Mouse (Mus musculus) retina, postnatal 7 days (tissue): ENCODE measurements at regions not wholly inside any gene's neighbourhood (a gene's known extent, or its start where the extent isn't known, plus 50 kb on each side); places are given as distances from the start of the nearest gene placed in this dataset.

Experiments used
- DNase-seq: peaks from one replicate; pipeline ENCODE4 v3.0.0-alpha.2; 2012; ENCODE audit warnings: low read depth, low spot score

- DNase-seq = no peak
Measured at GRCm38 (mm10) chr2:131436149-131436548, 55.1 kb upstream of the Smox start.

DNA sequence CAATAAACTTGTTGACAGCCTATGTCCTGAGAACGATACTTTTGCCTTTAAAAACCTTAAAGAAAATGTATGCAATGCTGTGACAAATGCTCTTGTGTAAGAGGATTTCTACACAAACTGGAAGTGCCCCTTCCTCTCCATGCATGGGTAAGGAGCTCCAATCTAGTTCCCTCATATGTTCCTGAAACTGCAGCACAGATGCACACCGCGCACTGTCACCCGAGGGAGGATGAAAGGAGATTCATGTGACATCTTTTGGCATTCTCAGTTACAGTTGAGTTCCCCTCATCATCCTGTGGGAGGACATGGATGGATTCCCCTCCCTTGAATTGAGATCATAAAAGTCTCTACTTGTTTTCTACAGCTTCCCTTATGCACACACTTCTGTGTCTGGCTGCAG lies 60.8 kb upstream of the Smox start:
- no peak for DNase-seq

DNA sequence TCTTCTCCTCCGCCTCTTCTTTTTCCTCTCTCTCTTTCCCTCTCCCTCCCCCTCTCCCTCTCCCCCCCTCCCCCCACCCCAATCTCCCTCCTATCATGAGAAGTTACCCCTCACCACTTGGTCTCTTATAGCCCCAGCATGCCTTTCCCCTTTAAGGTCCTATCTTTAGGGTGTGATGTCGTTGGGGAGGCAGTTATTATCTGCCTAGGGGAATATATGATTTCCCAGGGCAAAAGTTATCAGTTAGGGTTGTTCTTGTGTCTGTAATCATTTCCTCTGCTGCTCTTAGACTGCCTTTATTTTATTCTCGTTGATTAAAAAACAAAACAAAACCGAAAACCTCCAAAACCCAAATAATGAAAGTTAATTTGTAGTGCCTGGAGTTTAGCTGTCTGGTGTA lies 63.2 kb upstream of the Smox start:
- no peak for DNase-seq

DNA sequence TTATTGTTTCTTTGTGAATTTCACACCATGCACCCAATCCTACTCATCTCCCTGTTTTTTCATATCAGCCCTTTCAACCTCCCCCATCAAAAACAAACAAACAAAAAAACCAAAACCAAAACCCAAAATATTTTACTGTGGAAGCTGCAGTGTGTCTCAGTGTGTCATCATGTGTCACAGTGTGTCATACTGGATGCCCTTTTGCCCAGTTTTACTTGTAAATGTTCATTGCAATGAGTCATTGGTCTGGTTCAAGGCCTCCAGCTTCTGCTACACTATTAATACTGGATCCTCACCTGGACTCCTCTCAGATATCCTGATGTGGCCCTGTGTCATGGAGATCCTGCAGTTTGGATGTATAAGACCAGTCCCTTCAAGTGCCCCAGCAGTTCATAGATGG lies 64.4 kb upstream of the Smox start:
- no peak for DNase-seq

- DNase-seq = no peak
Measured at GRCm38 (mm10) chr2:131423616-131424320, 67.5 kb upstream of the Smox start.

- peak; percentile 65 for DNase-seq
Measured at GRCm38 (mm10) chr2:131422907-131423445, 68.3 kb upstream of the Smox start.

DNA sequence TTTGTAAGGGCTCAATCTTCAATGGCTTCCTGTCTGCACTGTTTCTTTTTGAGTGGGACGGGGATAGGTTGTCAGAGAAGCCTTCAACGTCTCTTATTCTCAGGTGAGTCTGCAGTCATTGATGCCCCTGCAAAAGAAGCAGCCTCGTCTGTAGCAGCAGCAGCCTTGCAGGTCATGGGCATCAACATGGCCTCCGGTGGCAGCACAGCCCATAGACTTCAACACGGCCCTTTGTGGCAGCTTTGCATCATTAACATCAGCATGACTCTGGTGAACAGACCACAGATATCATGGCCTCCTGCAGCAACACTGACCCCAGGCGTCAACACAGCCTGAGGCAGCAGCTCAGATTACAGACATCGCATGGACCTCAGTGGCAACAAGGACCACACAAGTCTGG lies 65.4 kb upstream of the Rnf24 start:
- DNase-seq = no peak

DNA sequence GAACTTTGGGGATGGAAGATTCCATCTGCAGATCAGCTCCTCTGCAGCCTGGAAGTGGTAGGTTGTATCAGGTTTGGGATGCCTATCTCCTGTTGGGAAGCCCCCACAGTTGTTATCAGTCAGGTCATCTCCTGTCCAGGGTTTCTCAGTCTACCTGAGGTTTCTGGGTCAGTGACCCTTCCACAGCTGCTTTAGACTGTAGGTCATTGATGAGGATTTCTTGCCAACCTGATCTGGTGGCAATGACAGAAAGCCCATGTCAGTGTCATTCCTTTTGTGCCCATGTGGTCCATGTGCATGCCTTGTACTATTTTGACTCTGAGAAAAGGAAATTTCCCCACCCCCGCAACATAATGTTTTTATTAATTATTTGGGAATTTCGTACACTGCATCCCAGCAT lies 64.8 kb upstream of the Rnf24 start:
- DNase-seq = no peak

- DNase-seq = peak; percentile 27
Measured at GRCm38 (mm10) chr2:131416482-131416881, 63.8 kb upstream of the Rnf24 start.

GRCm38 (mm10) chr2:131410906-131411520 lies 58.3 kb upstream of the Rnf24 start:
- no peak for DNase-seq

- DNase-seq = no peak
Measured at GRCm38 (mm10) chr2:131407337-131407736, 54.6 kb upstream of the Rnf24 start.

DNA sequence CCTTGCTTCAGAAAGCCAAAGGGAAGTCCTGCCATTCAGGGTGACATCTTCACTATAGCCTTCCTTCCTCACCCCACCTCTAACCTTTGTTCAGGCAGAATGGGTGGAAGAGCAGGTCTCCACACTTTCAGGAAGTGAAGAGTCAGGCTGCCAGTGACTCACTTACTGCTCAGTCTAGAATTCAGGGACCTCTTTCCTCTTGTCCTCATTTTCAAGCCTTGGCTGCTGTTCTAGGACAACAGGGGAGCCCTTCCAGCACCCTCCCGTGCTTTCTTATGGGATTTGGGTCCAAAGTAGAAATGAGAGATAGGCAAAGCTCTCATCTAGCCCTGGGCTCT lies 51.5 kb upstream of the Rnf24 start:
- DNase-seq = no peak

- no peak for DNase-seq
Measured at GRCm38 (mm10) chr2:131403543-131404217, 51.0 kb upstream of the Rnf24 start.
